In genomic region chr10:23815168-23815567, GRCm38 (mm10) we compare ENCODE assay signal across 8 mouse cellular contexts. TPM values are rescaled to one million over a fixed set of nuclear protein-coding genes. Genes with fewer than 3 reads are reported as not detected.
A peak's percentile ranks its signal among the peaks of the same experiment; 100 is the strongest.
DNase-seq lines count a peak whose midpoint lies in the region; ATAC-seq and TF ChIP-seq lines count a peak whose summit lies in the region.
"Had no signal": no experiment of that assay in that cellular context is flagged by ENCODE, and none has a peak within 500 bp of the region (broad histone marks: within the 10 kb centered on the region; RNA-seq: fewer than 3 reads in every experiment).

No protein-coding gene starts in this region.

- no peak overlapping the region for H3K27ac ChIP-seq in embryonic facial prominence, embryonic 10.5 days (replicated peaks)
- no peak overlapping the region for H3K27ac ChIP-seq in midbrain, embryonic 10.5 days (replicated peaks)
- H3K27ac ChIP-seq: limb, embryonic 12.5 days had no signal

- H3K4me1 ChIP-seq in G1E (ENCODE audit: insufficient read depth, low read depth, low read length): no peaks in the 10 kb centered on the region
- no peaks in the 10 kb centered on the region for H3K4me1 ChIP-seq in embryonic facial prominence, embryonic 10.5 days
- peaks cover 7% of the 10 kb centered on the region for H3K4me1 ChIP-seq in midbrain, embryonic 10.5 days
- H3K4me1 ChIP-seq: limb, embryonic 12.5 days had no signal

- peak; percentile 83 for TF ChIP-seq CTCF in G1E (IDR thresholded peaks at IDR 0.05; ENCODE audit: low read depth, low read length)

- no peak for ATAC-seq in G1E (ENCODE audit: extremely low read depth, insufficient number of reproducible peaks, low FRiP score, poor library complexity, severe bottlenecking)

- DNase-seq in G1E (ENCODE audit: low spot score): no peak
- peak; percentile 73 for DNase-seq in adrenal gland, postnatal 25 days
- DNase-seq in embryonic facial prominence, embryonic 10.5 days (ENCODE audit: low spot score): peak; percentile 74
- peak; percentile 84 for DNase-seq in heart, postnatal 4 days
- peak; percentile 81 to 86 for DNase-seq in layer of hippocampus, postnatal 14 days (ENCODE audit: low spot score in 2 of 2)
- peak; percentile 64 for DNase-seq in midbrain, embryonic 10.5 days (ENCODE audit: low spot score)
- peak; percentile 37 for DNase-seq in skeletal muscle tissue, adult 2 months (ENCODE audit: low read depth, low spot score)

- H3K9me3 ChIP-seq in G1E (replicated peaks): no peaks in the 10 kb centered on the region
- H3K9me3 ChIP-seq in embryonic facial prominence, embryonic 10.5 days: no peaks in the 10 kb centered on the region
- no peaks in the 10 kb centered on the region for H3K9me3 ChIP-seq in midbrain, embryonic 10.5 days (replicated peaks)
- H3K9me3 ChIP-seq: limb, embryonic 12.5 days had no signal

- H3K36me3 ChIP-seq in G1E (replicated peaks): no peaks in the 10 kb centered on the region
- peaks cover 21% of the 10 kb centered on the region; the same call in 1 of the 2 replicates for H3K36me3 ChIP-seq in embryonic facial prominence, embryonic 10.5 days (replicated peaks)
- H3K36me3 ChIP-seq in midbrain, embryonic 10.5 days: peaks cover 30% of the 10 kb centered on the region

- peaks cover 3% of the 10 kb centered on the region for H3K27me3 ChIP-seq in G1E (ENCODE audit: insufficient read depth, low read length)
- H3K27me3 ChIP-seq in embryonic facial prominence, embryonic 10.5 days (replicated peaks; ENCODE audit: low read depth, poor library complexity, severe bottlenecking): no peaks in the 10 kb centered on the region
- no peaks in the 10 kb centered on the region for H3K27me3 ChIP-seq in midbrain, embryonic 10.5 days (ENCODE audit: low read depth, poor library complexity, severe bottlenecking)
- H3K27me3 ChIP-seq: limb, embryonic 12.5 days had no signal

- no peak overlapping the region for H3K4me3 ChIP-seq in G1E (ENCODE audit: low read depth, low read length)
- H3K4me3 ChIP-seq in embryonic facial prominence, embryonic 10.5 days: no peak overlapping the region
- H3K4me3 ChIP-seq in midbrain, embryonic 10.5 days: no peak overlapping the region
- H3K4me3 ChIP-seq: limb, embryonic 12.5 days had no signal

- WGBS in embryonic facial prominence, embryonic 10.5 days: 57% methylated on average over 1 of the region's 1 CpGs
- 79% methylated on average over 1 of the region's 1 CpGs for WGBS in midbrain, embryonic 10.5 days

RNA-seq across cellular contexts. Expression of gene Slc18b1, which starts 18.4 kb away (rescaled TPM):
- total RNA-seq in G1E (2014; fragmentation: Nextera tagmentation) (not detected in 2 replicates), G1E (2017) (not detected in 2 replicates)
- polyA plus RNA-seq in G1E (2012): not detected in 2 replicates
- total RNA-seq in adrenal gland, postnatal 25 days (2021): 27.7 and 31.4 TPM in 2 replicates
- polyA plus RNA-seq in embryonic facial prominence, embryonic 10.5 days (2016; fragmentation: Nextera tagmentation; extraction: Ambion mirVana): 10.2 and 11.7 TPM in 2 replicates
- total RNA-seq in heart, postnatal 4 days (2021): 10 to 100 TPM; 12.0 to 16.7 TPM
- 10 to 100 TPM; 24.7 to 30.8 TPM for total RNA-seq in layer of hippocampus, postnatal 14 days (2021)
- 10.4 and 12.2 TPM in 2 replicates for polyA plus RNA-seq in midbrain, embryonic 10.5 days (2016; fragmentation: Nextera tagmentation; extraction: Ambion mirVana)

RNA-seq across cellular contexts. Expression of gene Rps12, which starts 28.1 kb away (rescaled TPM):
- total RNA-seq in G1E (2014; fragmentation: Nextera tagmentation): 1,930 and 2,036 TPM in 2 replicates
- total RNA-seq in G1E (2017): 1,882 and 2,182 TPM in 2 replicates
- polyA plus RNA-seq in G1E (2012): 1,152 and 1,558 TPM in 2 replicates
- 408 and 443 TPM in 2 replicates for total RNA-seq in adrenal gland, postnatal 25 days (2021)
- 142 and 152 TPM in 2 replicates for polyA plus RNA-seq in embryonic facial prominence, embryonic 10.5 days (2016; fragmentation: Nextera tagmentation; extraction: Ambion mirVana)
- total RNA-seq in heart, postnatal 4 days (2021): 100 to 1,000 TPM; 357 to 393 TPM
- total RNA-seq in layer of hippocampus, postnatal 14 days (2021): 100 to 1,000 TPM; 214 to 218 TPM
- polyA plus RNA-seq in midbrain, embryonic 10.5 days (2016; fragmentation: Nextera tagmentation; extraction: Ambion mirVana): 112 and 145 TPM in 2 replicates

RNA-seq across cellular contexts. Expression of gene Vnn3, which starts 36.1 kb away (rescaled TPM):
- total RNA-seq in G1E (2014; fragmentation: Nextera tagmentation) (not detected in 2 replicates), G1E (2017) (not detected in 2 replicates)
- polyA plus RNA-seq in G1E (2012): not detected in 2 replicates
- 53.8 and 82.3 TPM in 2 replicates for total RNA-seq in adrenal gland, postnatal 25 days (2021)
- not detected in 2 replicates for polyA plus RNA-seq in embryonic facial prominence, embryonic 10.5 days (2016; fragmentation: Nextera tagmentation; extraction: Ambion mirVana)
- under 1 TPM in 1 of 2 experiments, not detected in 1; 0.19 TPM for total RNA-seq in heart, postnatal 4 days (2021)
- under 1 TPM in 1 of 2 experiments, not detected in 1; 0.21 TPM for total RNA-seq in layer of hippocampus, postnatal 14 days (2021)
- polyA plus RNA-seq in midbrain, embryonic 10.5 days (2016; fragmentation: Nextera tagmentation; extraction: Ambion mirVana): not detected in 2 replicates
- polyA plus RNA-seq: limb, embryonic 12.5 days had no signal

Comparison
In these comparisons a context has a peak if more than half of its experiments do, and no peak if none do; other contexts are left out.
1. RNA of gene Slc18b1, which starts 18.4 kb away (total RNA-seq): 27.7 to 31.4 TPM in adrenal gland, postnatal 25 days, 24.7 to 30.8 TPM in layer of hippocampus, postnatal 14 days and 12.0 to 16.7 TPM in heart, postnatal 4 days; not detected in G1E; every median in the first group is over 10 times any median in the second.
2. RNA of gene Vnn3, which starts 36.1 kb away (total RNA-seq): 53.8 to 82.3 TPM in adrenal gland, postnatal 25 days; 0.21 TPM in layer of hippocampus, postnatal 14 days, 0.19 TPM in heart, postnatal 4 days and not detected in G1E; every median in the first group is over 10 times any median in the second.